Mouse (Mus musculus): Measurements from ENCODE around the gene Map3k12. TPM values are rescaled to one million over a fixed set of nuclear protein-coding genes. Genes with fewer than 3 reads are reported as not detected.

Map3k12 gene
- polyA plus RNA-seq, 1 experiment from 2014 or later = 23.8 TPM

DNA sequence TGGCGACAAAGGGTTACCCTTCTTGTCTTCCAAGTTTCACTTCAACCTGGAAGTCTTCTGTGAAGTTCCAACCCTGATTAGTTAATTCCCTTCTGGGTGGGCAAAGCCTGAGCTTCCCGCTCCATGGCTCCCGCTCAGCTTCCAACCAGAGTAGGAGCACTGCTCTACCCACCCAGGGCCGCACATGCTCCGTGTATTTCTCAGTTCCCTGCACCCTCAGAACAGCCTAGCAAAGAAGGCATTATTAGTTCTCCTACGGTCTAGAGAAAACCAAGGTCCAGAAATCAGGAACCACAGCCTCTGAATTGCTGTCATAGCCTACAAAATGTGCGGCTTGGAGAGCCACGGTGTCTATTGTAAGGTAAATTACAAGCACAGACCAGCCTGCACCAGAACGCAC, 6.8 kb downstream of the Map3k12 start:
- Histone ChIP-seq H3K9me3 (ENCODE audit: control insufficient read depth, low read length) (no peaks in the 10 kb centered on the region), H3K4me1 (replicated peaks; ENCODE audit: control insufficient read depth, insufficient read depth, low read length) (peaks cover 10% of the 10 kb centered on the region; the same call in 1 of the 2 replicates), H3K36me3 (ENCODE audit: control insufficient read depth, insufficient read depth, low read length) (no peaks in the 10 kb centered on the region), H3K4me2 (replicated peaks; ENCODE audit: low read depth, low read length) (peak overlapping the region; percentile 66), H3K9ac (ENCODE audit: low read depth, low read length) (peak overlapping the region; percentile 55), H3K27ac (ENCODE audit: low read depth, low read length) (peak overlapping the region; percentile 94), H3K4me3 (ENCODE audit: low read depth, low read length) (peak overlapping the region; percentile 51), H3K27me3 (ENCODE audit: control insufficient read depth, insufficient read depth, low read length) (no peaks in the 10 kb centered on the region)
- WGBS = 5% methylated on average over 9 of the region's 9 CpGs
- ATAC-seq (ENCODE audit: low FRiP score) = peak; percentile 54
- no peak for DNase-seq (ENCODE audit: low spot score)

DNA sequence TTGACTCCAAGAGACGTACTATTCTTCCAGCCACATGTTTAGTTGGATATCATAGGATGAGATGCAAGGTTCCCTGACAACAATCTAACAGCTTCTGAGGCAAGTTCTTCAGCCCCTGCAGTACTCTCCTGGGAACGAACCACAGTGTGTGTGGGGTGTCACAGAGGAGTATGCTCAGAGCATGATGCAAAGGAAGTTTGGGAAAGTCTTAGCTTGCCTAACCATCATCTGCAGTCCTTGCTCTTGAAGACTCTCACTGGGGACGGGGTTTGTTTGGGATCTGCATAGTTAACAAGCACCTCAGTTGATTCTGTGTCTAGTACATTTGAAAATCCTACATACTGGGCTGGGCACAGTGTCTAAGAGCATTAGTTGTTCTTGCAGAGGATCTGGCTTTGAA, 8.5 kb downstream of the Map3k12 start:
- no peaks in the 10 kb centered on the region for H3K9me3 ChIP-seq (ENCODE audit: control insufficient read depth, low read length)
- peaks cover 10% of the 10 kb centered on the region; the same call in 1 of the 2 replicates for H3K4me1 ChIP-seq (replicated peaks; ENCODE audit: control insufficient read depth, insufficient read depth, low read length)
- H3K36me3 ChIP-seq (ENCODE audit: control insufficient read depth, insufficient read depth, low read length) = peaks cover 9% of the 10 kb centered on the region; the same call in 1 of the 2 replicates
- H3K4me3 ChIP-seq (ENCODE audit: low read depth, low read length) = no peak overlapping the region
- no peak overlapping the region for H3K27ac ChIP-seq (ENCODE audit: low read depth, low read length)
- H3K27me3 ChIP-seq (ENCODE audit: control insufficient read depth, insufficient read depth, low read length) = no peaks in the 10 kb centered on the region
- 93% methylated on average over 3 of the region's 3 CpGs for WGBS
- no peak overlapping the region for H3K4me2 ChIP-seq (replicated peaks; ENCODE audit: low read depth, low read length)
- ATAC-seq (ENCODE audit: low FRiP score) (no peak), DNase-seq (ENCODE audit: low spot score) (no peak)
- no peak overlapping the region for H3K9ac ChIP-seq (ENCODE audit: low read depth, low read length)

DNA sequence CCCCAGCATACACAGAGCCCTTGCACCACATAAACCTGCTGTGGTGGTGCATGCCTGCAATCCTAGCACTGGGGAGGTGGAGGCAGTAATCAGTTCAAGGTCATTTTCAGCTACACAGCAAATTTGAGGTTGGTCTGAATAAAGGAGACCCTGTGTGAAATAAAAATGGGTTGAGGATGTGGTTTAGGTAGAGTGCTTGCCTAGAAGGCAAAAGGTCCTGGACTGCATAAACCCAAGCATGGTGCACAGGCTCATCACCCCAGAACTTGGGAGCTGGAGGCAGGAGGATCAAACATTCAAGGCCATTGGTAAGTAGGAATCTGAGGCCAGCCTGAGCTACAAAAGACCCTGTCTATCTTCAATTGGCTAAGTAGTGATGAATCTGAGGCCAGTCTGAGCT, 9.3 kb downstream of the Map3k12 start:
- H3K36me3 ChIP-seq (ENCODE audit: control insufficient read depth, insufficient read depth, low read length) = peaks cover 10% of the 10 kb centered on the region; the same call in 1 of the 2 replicates
- no peaks in the 10 kb centered on the region for H3K9me3 ChIP-seq (ENCODE audit: control insufficient read depth, low read length)
- H3K4me2 ChIP-seq (replicated peaks; ENCODE audit: low read depth, low read length) = no peak overlapping the region
- no peak overlapping the region for H3K4me3 ChIP-seq (ENCODE audit: low read depth, low read length)
- no peak overlapping the region for H3K27ac ChIP-seq (ENCODE audit: low read depth, low read length)
- ATAC-seq (ENCODE audit: low FRiP score) (no peak), DNase-seq (ENCODE audit: low spot score) (no peak)
- H3K27me3 ChIP-seq (ENCODE audit: control insufficient read depth, insufficient read depth, low read length) = no peaks in the 10 kb centered on the region
- H3K4me1 ChIP-seq (replicated peaks; ENCODE audit: control insufficient read depth, insufficient read depth, low read length) = peaks cover 10% of the 10 kb centered on the region; the same call in 1 of the 2 replicates
- H3K9ac ChIP-seq (ENCODE audit: low read depth, low read length) = no peak overlapping the region

DNA sequence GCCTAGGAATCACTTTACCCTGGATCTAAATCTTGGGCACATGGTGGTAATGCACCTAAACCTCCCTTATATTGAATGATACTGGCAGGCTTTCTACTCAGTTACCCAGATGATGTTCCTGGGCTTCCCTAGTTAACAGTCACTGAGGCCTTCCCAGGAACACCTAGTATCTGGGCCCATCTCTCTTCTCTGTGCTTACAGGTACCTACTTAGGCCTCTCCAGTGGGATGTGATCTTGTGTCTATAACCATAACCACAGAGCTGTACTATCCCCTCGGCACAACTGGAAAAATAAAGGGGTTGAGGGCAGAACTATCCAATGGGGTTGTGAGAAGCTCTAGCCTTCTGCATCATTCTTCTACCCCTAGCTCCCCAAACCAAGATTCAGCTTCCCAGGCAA, 10.0 kb downstream of the Map3k12 start:
- Histone ChIP-seq H3K36me3 (ENCODE audit: control insufficient read depth, insufficient read depth, low read length) (peaks cover 13% of the 10 kb centered on the region; the same call in 1 of the 2 replicates), H3K4me1 (replicated peaks; ENCODE audit: control insufficient read depth, insufficient read depth, low read length) (peaks cover 5% of the 10 kb centered on the region; the same call in 1 of the 2 replicates), H3K9ac (ENCODE audit: low read depth, low read length) (no peak overlapping the region), H3K27me3 (ENCODE audit: control insufficient read depth, insufficient read depth, low read length) (no peaks in the 10 kb centered on the region), H3K27ac (ENCODE audit: low read depth, low read length) (no peak overlapping the region), H3K4me2 (replicated peaks; ENCODE audit: low read depth, low read length) (no peak overlapping the region), H3K9me3 (ENCODE audit: control insufficient read depth, low read length) (no peaks in the 10 kb centered on the region), H3K4me3 (ENCODE audit: low read depth, low read length) (no peak overlapping the region)
- ATAC-seq (ENCODE audit: low FRiP score) (no peak), DNase-seq (ENCODE audit: low spot score) (no peak)
- WGBS = 88% methylated on average over 1 of the region's 1 CpGs

DNA sequence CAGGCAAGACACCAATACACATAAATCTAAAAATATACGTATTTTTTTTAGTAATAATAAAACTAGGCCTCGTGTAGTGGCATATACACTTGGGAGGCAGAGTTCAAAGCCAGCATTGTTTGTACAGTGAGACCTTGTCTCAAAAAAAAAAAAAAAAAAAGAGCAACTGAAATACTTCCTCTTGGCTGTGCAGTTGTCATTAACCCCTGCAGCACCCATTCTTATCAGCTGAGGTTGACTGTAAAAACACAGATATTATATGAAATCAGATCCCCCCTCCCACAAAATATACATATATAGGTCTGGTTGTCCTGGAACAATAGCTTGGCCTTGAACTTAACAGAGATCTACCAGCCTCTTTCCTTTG, 10.4 kb downstream of the Map3k12 start:
- Histone ChIP-seq H3K4me1 (replicated peaks; ENCODE audit: control insufficient read depth, insufficient read depth, low read length) (peaks cover 3% of the 10 kb centered on the region; the same call in 1 of the 2 replicates), H3K36me3 (ENCODE audit: control insufficient read depth, insufficient read depth, low read length) (peaks cover 13% of the 10 kb centered on the region; the same call in 1 of the 2 replicates), H3K9ac (ENCODE audit: low read depth, low read length) (no peak overlapping the region), H3K9me3 (ENCODE audit: control insufficient read depth, low read length) (no peaks in the 10 kb centered on the region), H3K4me2 (replicated peaks; ENCODE audit: low read depth, low read length) (no peak overlapping the region), H3K27me3 (ENCODE audit: control insufficient read depth, insufficient read depth, low read length) (no peaks in the 10 kb centered on the region), H3K27ac (ENCODE audit: low read depth, low read length) (no peak overlapping the region), H3K4me3 (ENCODE audit: low read depth, low read length) (no peak overlapping the region)
- 71% methylated on average over 2 of the region's 2 CpGs for WGBS
- DNase-seq (ENCODE audit: low spot score) (no peak), ATAC-seq (ENCODE audit: low FRiP score) (no peak)

DNA sequence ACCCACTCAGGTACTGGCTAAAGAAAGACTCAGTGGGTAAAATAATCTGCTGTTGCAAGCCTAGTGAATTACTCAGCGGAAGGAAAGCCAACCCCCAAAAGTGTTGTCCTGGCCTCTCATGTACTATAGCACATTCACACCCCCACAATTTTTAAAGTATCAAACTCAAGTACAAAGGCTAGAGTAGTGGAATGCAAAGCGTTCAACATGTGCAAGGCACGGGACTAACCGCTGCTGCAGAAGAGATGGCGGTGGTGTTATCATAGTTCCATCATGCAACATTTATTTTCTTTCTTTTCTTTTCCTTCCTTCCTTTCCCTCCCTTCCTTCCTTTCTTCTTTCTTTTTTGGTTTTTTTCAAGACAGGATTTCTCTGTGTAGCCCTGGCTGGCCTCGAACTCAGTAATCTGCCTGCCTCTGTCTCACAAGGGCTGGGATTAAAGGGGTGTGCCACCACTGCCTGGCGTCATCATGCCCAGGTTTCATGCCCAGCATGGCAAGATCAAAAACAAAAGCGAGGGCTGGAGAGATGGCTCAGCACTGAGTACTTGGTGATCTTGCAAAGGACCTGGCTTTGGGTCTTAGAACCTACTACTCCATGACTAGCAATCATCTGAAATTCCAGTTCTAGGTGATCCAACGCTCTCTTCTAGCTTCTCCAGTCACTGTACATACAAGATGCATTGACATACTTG, 10.9 kb downstream of the Map3k12 start:
- no peaks in the 10 kb centered on the region for H3K27me3 ChIP-seq (ENCODE audit: control insufficient read depth, insufficient read depth, low read length)
- DNase-seq (ENCODE audit: low spot score) (no peak), ATAC-seq (ENCODE audit: low FRiP score) (no peak)
- H3K9me3 ChIP-seq (ENCODE audit: control insufficient read depth, low read length) = no peaks in the 10 kb centered on the region
- no peak overlapping the region for H3K9ac ChIP-seq (ENCODE audit: low read depth, low read length)
- H3K4me3 ChIP-seq (ENCODE audit: low read depth, low read length) = no peak overlapping the region
- no peaks in the 10 kb centered on the region for H3K4me1 ChIP-seq (replicated peaks; ENCODE audit: control insufficient read depth, insufficient read depth, low read length)
- 92% methylated on average over 9 of the region's 9 CpGs for WGBS
- peaks cover 13% of the 10 kb centered on the region; the same call in 1 of the 2 replicates for H3K36me3 ChIP-seq (ENCODE audit: control insufficient read depth, insufficient read depth, low read length)
- no peak overlapping the region for H3K4me2 ChIP-seq (replicated peaks; ENCODE audit: low read depth, low read length)
- no peak overlapping the region for H3K27ac ChIP-seq (ENCODE audit: low read depth, low read length)

DNA sequence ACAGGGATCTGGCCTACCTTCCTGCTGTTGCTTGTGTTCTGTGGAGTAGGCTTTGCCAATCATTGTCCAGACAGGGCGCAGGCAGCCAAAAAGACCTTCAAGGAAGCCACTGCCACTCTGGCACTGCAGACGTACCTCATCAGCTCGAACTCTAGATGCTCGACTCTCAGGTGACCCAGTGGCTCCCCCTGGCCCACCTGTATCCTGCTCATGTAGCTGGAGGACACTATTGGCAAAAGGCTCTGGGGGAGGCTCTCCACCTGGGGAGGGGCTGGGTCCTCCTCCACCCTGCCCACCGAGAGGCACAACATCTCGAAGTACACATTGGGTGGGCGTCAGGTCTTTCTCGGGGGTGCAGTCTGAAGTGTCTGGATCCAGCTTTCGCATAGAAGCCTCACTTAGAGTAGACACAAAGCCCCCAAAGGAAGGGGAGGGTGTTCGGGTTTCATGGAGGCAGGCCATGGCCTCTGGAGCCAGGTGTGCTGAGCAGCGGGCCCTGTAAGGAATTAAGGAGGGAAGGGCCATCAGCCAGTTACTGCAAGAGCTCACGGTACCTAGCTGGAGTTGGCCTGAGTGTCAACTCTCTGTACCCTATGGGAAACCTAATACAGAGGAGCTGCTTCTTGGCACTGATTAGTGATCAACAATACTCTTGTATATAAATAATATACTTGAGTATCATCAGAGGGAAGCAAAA, 11.6 kb downstream of the Map3k12 start:
- H3K4me3 ChIP-seq (ENCODE audit: low read depth, low read length) = no peak overlapping the region
- no peak for ATAC-seq (ENCODE audit: low FRiP score)
- H3K27ac ChIP-seq (ENCODE audit: low read depth, low read length) = no peak overlapping the region
- H3K27me3 ChIP-seq (ENCODE audit: control insufficient read depth, insufficient read depth, low read length) = no peaks in the 10 kb centered on the region
- no peak overlapping the region for H3K9ac ChIP-seq (ENCODE audit: low read depth, low read length)
- 77% methylated on average over 12 of the region's 12 CpGs for WGBS
- H3K4me2 ChIP-seq (replicated peaks; ENCODE audit: low read depth, low read length) = no peak overlapping the region
- no peaks in the 10 kb centered on the region for H3K9me3 ChIP-seq (ENCODE audit: control insufficient read depth, low read length)
- H3K36me3 ChIP-seq (ENCODE audit: control insufficient read depth, insufficient read depth, low read length) = peaks cover 19% of the 10 kb centered on the region
- DNase-seq (ENCODE audit: low spot score) = no peak
- no peaks in the 10 kb centered on the region for H3K4me1 ChIP-seq (replicated peaks; ENCODE audit: control insufficient read depth, insufficient read depth, low read length)

DNA sequence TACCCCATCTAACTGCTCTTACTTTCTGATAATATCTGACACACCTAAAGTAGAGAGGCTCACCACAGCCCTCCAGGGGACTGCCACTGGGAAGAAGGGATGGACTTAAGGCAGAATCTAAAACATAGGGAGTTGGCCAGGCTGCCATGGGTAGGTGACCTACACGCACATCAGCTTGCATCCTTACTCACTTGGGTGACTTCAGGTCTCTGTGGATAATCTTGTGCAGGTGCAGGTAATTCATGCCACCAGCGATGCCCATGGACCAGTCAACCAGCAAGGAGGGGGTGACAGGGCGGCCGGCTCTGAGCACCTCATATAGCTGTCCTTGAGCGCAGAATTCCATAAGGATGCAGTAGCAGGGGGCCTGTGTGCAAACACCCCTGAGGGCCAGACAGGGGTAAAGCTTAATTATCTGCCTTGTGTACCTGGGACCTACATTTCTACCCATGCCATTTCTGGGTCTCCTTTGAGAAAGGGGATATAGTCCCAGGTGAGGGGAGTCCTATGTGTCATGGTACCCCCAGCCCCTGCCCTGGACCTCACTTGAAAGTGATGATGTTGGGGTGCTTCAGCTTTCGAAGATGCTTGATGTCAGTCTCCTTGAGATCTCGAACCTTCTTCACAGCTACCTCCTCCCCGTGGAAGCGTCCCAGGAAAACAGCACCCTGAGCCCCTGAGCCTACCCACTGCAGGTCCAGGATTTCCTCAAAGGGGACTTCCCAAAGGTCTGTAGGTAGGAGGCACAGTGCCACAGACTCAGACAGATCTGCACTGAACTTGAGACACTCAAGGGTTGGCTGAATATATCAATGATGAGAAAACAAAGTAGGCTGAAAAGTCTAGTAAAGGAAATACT, 12.7 kb downstream of the Map3k12 start:
- Histone ChIP-seq H3K27ac (ENCODE audit: low read depth, low read length) (no peak overlapping the region), H3K4me3 (ENCODE audit: low read depth, low read length) (no peak overlapping the region), H3K9me3 (ENCODE audit: control insufficient read depth, low read length) (no peaks in the 10 kb centered on the region), H3K4me2 (replicated peaks; ENCODE audit: low read depth, low read length) (no peak overlapping the region), H3K27me3 (ENCODE audit: control insufficient read depth, insufficient read depth, low read length) (no peaks in the 10 kb centered on the region), H3K4me1 (replicated peaks; ENCODE audit: control insufficient read depth, insufficient read depth, low read length) (no peaks in the 10 kb centered on the region), H3K36me3 (ENCODE audit: control insufficient read depth, insufficient read depth, low read length) (peaks cover 28% of the 10 kb centered on the region), H3K9ac (ENCODE audit: low read depth, low read length) (no peak overlapping the region)
- no peak for DNase-seq (ENCODE audit: low spot score)
- WGBS = 89% methylated on average over 9 of the region's 9 CpGs
- no peak for ATAC-seq (ENCODE audit: low FRiP score)
